Mouse (Mus musculus): Measurements from ENCODE around the gene Cacna1c. TPM values are rescaled to one million over a fixed set of nuclear protein-coding genes. Genes with fewer than 3 reads are reported as not detected.

Cacna1c gene
- total and polyA plus RNA-seq, 2 experiments from 2014 or later = 5.1 to 39.4 TPM

- 40% methylated on average over 8 of the region's 8 CpGs for WGBS
- no peak for TF ChIP-seq CTCF (IDR thresholded peaks at IDR 0.05; ENCODE audit: low read depth)
- H3K4me1 ChIP-seq (ENCODE audit: insufficient read depth, low read length) = no peaks in the 10 kb centered on the region
- H3K9me3 ChIP-seq (ENCODE audit: low read length) = no peaks in the 10 kb centered on the region
- H3K4me2 ChIP-seq (ENCODE audit: low read depth, low read length) = no peak overlapping the region
- ATAC-seq = no peak
- H3K9ac ChIP-seq (replicated peaks; ENCODE audit: low read length) = no peak overlapping the region
- DNase-seq (ENCODE audit: low spot score) = no peak
- no peak overlapping the region for H3K27ac ChIP-seq
- no peaks in the 10 kb centered on the region for H3K27me3 ChIP-seq (ENCODE audit: insufficient read depth, low read length)
- 0 out of 2 replicates have a peak, but pooled peaks cover 13% of the 10 kb centered on the region for H3K36me3 ChIP-seq (ENCODE audit: insufficient read depth, low read length)
- no peak overlapping the region for H3K4me3 ChIP-seq (ENCODE audit: low read length)
These were observed 3.2 kb upstream of the Cacna1c start for GRCm38 (mm10) chr6:119199274-119199879.

GRCm38 (mm10) chr6:119198534-119199273, 2.5 kb upstream of the Cacna1c start:
- H3K4me2 ChIP-seq (ENCODE audit: low read depth, low read length) = no peak overlapping the region
- ATAC-seq (0 out of 2 replicates have a peak, but pooled peaks have one; percentile 47), DNase-seq (ENCODE audit: low spot score) (peak; percentile 56)
- no peak for TF ChIP-seq CTCF (IDR thresholded peaks at IDR 0.05; ENCODE audit: low read depth)
- no peaks in the 10 kb centered on the region for H3K9me3 ChIP-seq (ENCODE audit: low read length)
- H3K4me1 ChIP-seq (ENCODE audit: insufficient read depth, low read length) = no peaks in the 10 kb centered on the region
- no peaks in the 10 kb centered on the region for H3K27me3 ChIP-seq (ENCODE audit: insufficient read depth, low read length)
- H3K4me3 ChIP-seq (ENCODE audit: low read length) = no peak overlapping the region
- peaks cover 18% of the 10 kb centered on the region for H3K36me3 ChIP-seq (ENCODE audit: insufficient read depth, low read length)
- WGBS = 28% methylated on average over 15 of the region's 15 CpGs
- no peak overlapping the region for H3K9ac ChIP-seq (replicated peaks; ENCODE audit: low read length)
- no peak overlapping the region for H3K27ac ChIP-seq

DNA sequence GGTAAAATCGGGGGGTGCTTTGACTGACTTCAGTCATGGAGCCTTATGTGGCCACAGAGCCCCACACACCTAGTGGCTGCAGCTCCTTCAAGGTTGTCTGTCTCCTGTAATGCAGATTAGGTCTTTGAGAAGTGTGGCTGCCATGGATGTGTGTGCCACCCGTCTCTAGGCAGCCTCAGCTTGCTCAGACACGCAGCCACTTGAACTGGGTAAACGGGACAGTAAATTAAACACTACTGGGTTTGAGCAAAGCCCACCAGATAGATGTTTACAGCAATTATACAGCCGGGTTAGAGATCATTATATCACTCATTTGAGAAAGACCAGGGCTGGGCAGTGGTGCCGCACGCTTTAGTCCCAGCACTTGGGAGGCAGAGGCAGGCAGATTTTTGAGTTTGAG, 1.6 kb downstream of the Cacna1c start:
- Histone ChIP-seq H3K27ac (no peak overlapping the region), H3K36me3 (ENCODE audit: insufficient read depth, low read length) (peaks cover 12% of the 10 kb centered on the region), H3K4me2 (ENCODE audit: low read depth, low read length) (no peak overlapping the region), H3K27me3 (ENCODE audit: insufficient read depth, low read length) (no peaks in the 10 kb centered on the region), H3K9ac (replicated peaks; ENCODE audit: low read length) (no peak overlapping the region), H3K9me3 (ENCODE audit: low read length) (no peaks in the 10 kb centered on the region), H3K4me1 (ENCODE audit: insufficient read depth, low read length) (no peaks in the 10 kb centered on the region), H3K4me3 (ENCODE audit: low read length) (no peak overlapping the region)
- no peak for TF ChIP-seq CTCF (IDR thresholded peaks at IDR 0.05; ENCODE audit: low read depth)
- no peak for ATAC-seq
- 93% methylated on average over 7 of the region's 7 CpGs for WGBS
- DNase-seq (ENCODE audit: low spot score) = no peak

DNA sequence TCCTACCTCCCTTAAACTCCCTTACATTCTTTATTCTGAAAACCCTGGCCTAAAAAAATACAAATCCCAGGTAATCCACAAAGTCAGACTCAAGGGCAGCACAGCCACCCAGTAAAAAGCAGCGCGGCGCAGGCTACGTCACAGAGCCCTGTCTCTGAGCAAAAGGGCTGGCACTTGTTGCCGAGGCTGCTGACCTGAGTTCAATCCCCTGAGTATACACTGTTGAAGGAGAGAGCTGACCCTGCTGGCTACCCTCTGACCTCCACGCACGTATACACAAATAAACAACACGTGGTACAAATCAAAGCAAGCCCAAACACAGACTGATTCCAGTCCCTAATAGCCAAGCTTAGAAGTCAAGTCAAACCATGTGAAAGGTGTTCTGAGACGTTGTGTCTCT, 2.1 kb downstream of the Cacna1c start:
- no peak overlapping the region for H3K9ac ChIP-seq (replicated peaks; ENCODE audit: low read length)
- peaks cover 12% of the 10 kb centered on the region for H3K36me3 ChIP-seq (ENCODE audit: insufficient read depth, low read length)
- H3K4me2 ChIP-seq (ENCODE audit: low read depth, low read length) = no peak overlapping the region
- no peak for TF ChIP-seq CTCF (IDR thresholded peaks at IDR 0.05; ENCODE audit: low read depth)
- WGBS = 87% methylated on average over 9 of the region's 9 CpGs
- H3K27me3 ChIP-seq (ENCODE audit: insufficient read depth, low read length) = no peaks in the 10 kb centered on the region
- ATAC-seq (no peak), DNase-seq (ENCODE audit: low spot score) (no peak)
- no peaks in the 10 kb centered on the region for H3K4me1 ChIP-seq (ENCODE audit: insufficient read depth, low read length)
- H3K4me3 ChIP-seq (ENCODE audit: low read length) = no peak overlapping the region
- H3K9me3 ChIP-seq (ENCODE audit: low read length) = no peaks in the 10 kb centered on the region
- H3K27ac ChIP-seq = no peak overlapping the region

GRCm38 (mm10) chr6:119193571-119194154, 2.6 kb downstream of the Cacna1c start:
- WGBS = 88% methylated on average over 15 of the region's 15 CpGs
- Histone ChIP-seq H3K9me3 (ENCODE audit: low read length) (no peaks in the 10 kb centered on the region), H3K4me1 (ENCODE audit: insufficient read depth, low read length) (no peaks in the 10 kb centered on the region), H3K27me3 (ENCODE audit: insufficient read depth, low read length) (no peaks in the 10 kb centered on the region), H3K36me3 (ENCODE audit: insufficient read depth, low read length) (peaks cover 12% of the 10 kb centered on the region), H3K4me2 (ENCODE audit: low read depth, low read length) (no peak overlapping the region), H3K27ac (no peak overlapping the region), H3K9ac (replicated peaks; ENCODE audit: low read length) (no peak overlapping the region), H3K4me3 (ENCODE audit: low read length) (no peak overlapping the region)
- no peak for TF ChIP-seq CTCF (IDR thresholded peaks at IDR 0.05; ENCODE audit: low read depth)
- DNase-seq (ENCODE audit: low spot score) (no peak), ATAC-seq (no peak)

DNA sequence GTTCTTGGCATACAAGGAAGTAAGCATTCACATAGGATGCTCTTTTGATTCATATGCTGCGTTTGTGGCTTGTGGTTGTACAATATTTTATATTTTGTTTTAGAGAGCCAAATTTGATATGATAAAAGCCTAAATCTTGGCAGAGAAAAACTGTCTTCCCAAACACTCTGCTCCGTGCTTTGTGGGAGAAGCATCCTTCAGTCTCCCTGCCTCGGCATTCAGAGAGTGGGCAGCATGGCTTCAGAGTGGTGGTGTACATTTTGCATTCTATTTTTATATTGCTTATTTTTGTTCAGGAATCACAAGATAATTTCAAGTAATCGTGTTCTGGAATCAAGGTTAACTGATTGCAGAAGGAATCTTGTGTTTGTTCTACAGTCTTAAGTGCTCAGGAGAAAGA, 4.7 kb downstream of the Cacna1c start:
- Histone ChIP-seq H3K36me3 (ENCODE audit: insufficient read depth, low read length) (peaks cover 12% of the 10 kb centered on the region), H3K4me3 (ENCODE audit: low read length) (no peak overlapping the region), H3K9ac (replicated peaks; ENCODE audit: low read length) (no peak overlapping the region), H3K4me2 (ENCODE audit: low read depth, low read length) (no peak overlapping the region), H3K27me3 (ENCODE audit: insufficient read depth, low read length) (no peaks in the 10 kb centered on the region), H3K4me1 (ENCODE audit: insufficient read depth, low read length) (no peaks in the 10 kb centered on the region), H3K27ac (no peak overlapping the region), H3K9me3 (ENCODE audit: low read length) (no peaks in the 10 kb centered on the region)
- no peak for DNase-seq (ENCODE audit: low spot score)
- ATAC-seq = no peak
- 91% methylated on average over 4 of the region's 4 CpGs for WGBS
- no peak for TF ChIP-seq CTCF (IDR thresholded peaks at IDR 0.05; ENCODE audit: low read depth)

All from hindbrain, postnatal 0 days (tissue).